Mouse (Mus musculus) intestine, embryonic 14.5 days (tissue): ENCODE results near the gene Ms4a6c. TPM values are rescaled to one million over a fixed set of nuclear protein-coding genes. Genes with fewer than 3 reads are reported as not detected.
"Not testable (repeated sequence)": the region's sequence is repeated elsewhere in the genome, so short reads cannot be mapped to it uniquely, and the experiment has no call there.

Experiments used
- ATAC-seq: fragments of 200-750 bp; cut with Nextera tagmentation; replicated peaks from 2 replicates; pipeline ENCODE4 v1.8.0; 2017; ENCODE audit warnings: low read depth, moderate number of reproducible peaks, moderate TSS enrichment, moderate library complexity; ENCODE audit not compliant: low FRiP score, low TSS enrichment
- DNase-seq: peaks from one replicate; pipeline ENCODE4 v3.0.0-alpha.2; 2018; ENCODE audit warnings: low spot score
- H3K27ac ChIP-seq: fragments of 300-500 bp; sonication (generic); 2 replicates; pipeline ENCODE4 v1.5.1; 2014; ENCODE audit warnings: low read depth, mild to moderate bottlenecking, control low read depth
- H3K27me3 ChIP-seq: fragments of 300-500 bp; sonication (generic); replicated peaks from 2 replicates; pipeline ENCODE4 v1.6.1; 2014; ENCODE audit warnings: low read length, control low read depth; ENCODE audit not compliant: control insufficient read depth, insufficient read depth
- H3K36me3 ChIP-seq: fragments of 300-500 bp; sonication (generic); 2 replicates; pipeline ENCODE4 v1.6.1; 2014; ENCODE audit warnings: low read length, control low read depth; ENCODE audit not compliant: control insufficient read depth, insufficient read depth
- H3K4me1 ChIP-seq: fragments of 300-500 bp; sonication (generic); replicated peaks from 2 replicates; pipeline ENCODE4 v1.6.1; 2014; ENCODE audit warnings: low read length, control low read depth, mixed read lengths; ENCODE audit not compliant: control insufficient read depth, insufficient read depth
- H3K4me2 ChIP-seq: fragments of 300-500 bp; sonication (generic); 2 replicates; pipeline ENCODE4 v1.6.1; 2014; ENCODE audit warnings: low read length
- H3K4me3 ChIP-seq: fragments of 300-500 bp; sonication (generic); 2 replicates; pipeline ENCODE4 v1.5.1; 2014; ENCODE audit warnings: low read depth, low read length, control low read depth, mixed read lengths
- H3K9ac ChIP-seq: fragments of 300-500 bp; sonication (generic); 2 replicates; pipeline ENCODE4 v1.6.1; 2014; ENCODE audit warnings: mild to moderate bottlenecking, low read length
- H3K9me3 ChIP-seq: fragments of 300-500 bp; sonication (generic); 2 replicates; pipeline ENCODE4 v1.6.1; 2016; ENCODE audit warnings: low read length, control low read depth; ENCODE audit not compliant: control insufficient read depth
- WGBS: fragments of 180-500 bp; shearing (Covaris S2); extraction: QIAGEN DNeasy Blood & Tissue Kit; methylation state at CpG from one replicate; pipeline ENCODE4 v1.1.7; 2014; 5-methylcytosine and 5-hydroxymethylcytosine counted together
- polyA plus RNA-seq: library from polyadenylated mRNA; unstranded; fragments of >200 nt; fragmentation: Nextera tagmentation; extraction: Ambion mirVana; gene quantifications from 2 replicates; pipeline ENCODE4 v1.2.1, GENCODE M21; 2014

Ms4a6c gene
- 9.1 and 10.7 TPM in 2 replicates for polyA plus RNA-seq

DNA sequence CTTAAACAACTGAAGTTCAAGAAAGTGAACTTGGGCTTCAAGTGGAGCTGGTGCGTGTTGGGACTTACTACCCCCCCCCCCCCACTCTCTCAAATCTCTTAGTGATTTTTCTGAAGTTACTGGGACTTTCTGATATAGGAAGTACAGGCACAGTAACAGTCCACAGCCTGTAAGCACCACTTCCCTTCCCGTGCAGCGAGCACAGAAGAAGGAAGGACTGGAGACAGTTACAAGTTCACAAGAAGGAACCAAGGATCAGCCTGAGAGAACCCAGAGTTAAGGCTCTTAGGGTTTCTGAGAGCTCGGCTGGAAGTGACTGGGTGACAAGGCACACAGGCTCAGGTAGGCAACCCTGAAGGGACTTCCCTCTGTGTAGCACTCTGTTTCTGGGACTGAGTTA lies at the start of gene Ms4a6c:
Gene Ms4a6c (plus strand): TSS at position 152 of the 400 bp plus-strand sequence.
- not testable (repeated sequence) for H3K36me3 ChIP-seq, H3K4me2 ChIP-seq, H3K27me3 ChIP-seq, H3K4me3 ChIP-seq, H3K9ac ChIP-seq, H3K9me3 ChIP-seq, DNase-seq, H3K27ac ChIP-seq, H3K4me1 ChIP-seq, ATAC-seq
- 84% methylated on average over 4 of the region's 4 CpGs for WGBS

DNA sequence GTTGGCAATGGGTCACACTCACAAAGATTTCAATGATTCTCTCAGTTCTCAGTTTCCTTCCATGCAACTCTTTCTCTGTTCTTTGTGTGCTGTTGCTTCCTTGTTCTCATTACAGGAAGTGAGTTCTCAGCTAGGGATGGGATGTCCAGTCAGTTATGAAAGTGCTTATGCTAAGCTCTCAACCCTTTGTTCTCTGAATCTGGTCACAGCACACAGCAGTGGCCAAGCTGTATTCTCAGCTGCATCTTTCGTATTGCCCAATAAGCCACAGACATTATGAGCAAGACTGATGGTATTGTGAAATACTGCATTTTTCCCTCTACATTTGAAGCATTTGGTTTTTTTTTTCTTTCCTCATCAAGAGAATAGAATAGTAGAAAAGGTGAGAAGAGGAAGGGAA lies 38.0 kb upstream of the Ms4a6c start:
- not testable (repeated sequence) for DNase-seq, H3K36me3 ChIP-seq, H3K4me3 ChIP-seq, H3K27me3 ChIP-seq, H3K4me1 ChIP-seq, H3K9me3 ChIP-seq, ATAC-seq, H3K9ac ChIP-seq, H3K4me2 ChIP-seq, H3K27ac ChIP-seq
- 82% methylated on average over 1 of the region's 1 CpGs for WGBS

DNA sequence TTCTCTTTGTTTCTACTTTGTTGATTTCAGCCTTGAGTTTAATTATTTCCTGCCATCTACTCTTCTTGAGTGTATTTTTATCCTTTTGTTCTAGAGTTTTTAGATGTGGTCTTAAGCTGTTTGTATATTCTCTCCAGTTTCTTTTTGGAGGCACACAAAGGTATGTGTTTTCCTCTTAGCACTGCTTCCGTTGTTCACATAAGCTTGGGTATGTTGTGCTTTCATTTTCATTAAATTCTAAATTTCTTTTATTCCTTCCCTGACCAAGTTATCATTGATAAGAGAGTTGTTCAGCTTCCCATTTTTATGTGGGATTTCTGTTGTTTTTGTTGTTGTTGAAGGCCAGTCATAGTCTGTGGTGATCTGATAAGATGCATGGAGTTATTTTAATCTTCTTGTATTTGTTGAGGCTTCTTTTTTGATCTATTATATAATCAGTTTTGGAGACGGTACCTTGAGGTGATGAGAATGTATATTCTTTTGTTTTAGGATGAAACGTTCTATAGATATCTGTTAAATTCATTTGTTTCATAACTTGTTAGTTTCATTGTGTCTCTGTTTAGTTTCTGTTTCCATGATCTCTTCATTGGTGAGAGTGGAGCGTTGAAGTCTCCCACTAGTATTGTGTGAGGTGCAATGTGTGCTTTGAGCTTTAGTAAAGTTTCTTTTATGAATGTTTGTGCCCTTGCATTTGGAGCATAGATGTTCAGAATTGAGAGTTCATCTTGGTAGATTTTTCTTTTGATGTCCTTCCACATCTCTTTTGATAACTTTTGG lies 33.9 kb upstream of the Ms4a6c start:
- no peak overlapping the region for H3K9ac ChIP-seq
- no peaks in the 10 kb centered on the region for H3K4me1 ChIP-seq
- DNase-seq: no peak
- ATAC-seq: no peak
- no peak overlapping the region for H3K4me2 ChIP-seq
- no peaks in the 10 kb centered on the region for H3K36me3 ChIP-seq
- H3K9me3 ChIP-seq: no peaks in the 10 kb centered on the region
- no peaks in the 10 kb centered on the region for H3K27me3 ChIP-seq
- 84% methylated on average over 4 of the region's 4 CpGs for WGBS
- H3K27ac ChIP-seq: no peak overlapping the region
- no peak overlapping the region for H3K4me3 ChIP-seq

DNA sequence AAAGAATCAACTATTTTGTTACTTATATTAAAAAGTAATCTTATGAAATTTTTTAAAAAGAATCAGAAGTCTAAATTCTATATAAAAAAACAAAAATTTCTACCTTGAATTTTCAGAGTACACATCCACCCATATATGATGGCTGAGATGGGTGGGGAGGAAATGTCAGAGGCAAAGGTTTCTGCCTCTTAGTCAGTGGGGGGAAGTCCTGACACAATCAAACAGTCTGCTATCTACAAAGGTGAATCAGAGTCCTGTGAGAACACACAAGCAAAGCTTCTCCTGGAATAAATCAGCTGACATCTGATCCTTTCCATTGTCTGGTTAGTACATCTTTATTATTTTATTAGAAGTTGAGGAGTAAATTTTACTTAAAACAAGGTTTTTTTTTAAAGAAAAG lies 25.8 kb upstream of the Ms4a6c start, which contains the start of gene Ms4a4b:
Gene Ms4a4b (plus strand): TSS at position 216 of the 400 bp plus-strand sequence.
- no peaks in the 10 kb centered on the region for H3K9me3 ChIP-seq
- H3K4me1 ChIP-seq: no peaks in the 10 kb centered on the region
- no peak for ATAC-seq
- no peak within 1 kb of the TSS for H3K27ac ChIP-seq
- H3K4me2 ChIP-seq: no peak within 1 kb of the TSS
- no peaks in the 10 kb centered on the region for H3K27me3 ChIP-seq
- no peak for DNase-seq
- no peak within 1 kb of the TSS for H3K4me3 ChIP-seq
- H3K36me3 ChIP-seq: no peaks in the 10 kb centered on the region
- no peak within 1 kb of the TSS for H3K9ac ChIP-seq

DNA sequence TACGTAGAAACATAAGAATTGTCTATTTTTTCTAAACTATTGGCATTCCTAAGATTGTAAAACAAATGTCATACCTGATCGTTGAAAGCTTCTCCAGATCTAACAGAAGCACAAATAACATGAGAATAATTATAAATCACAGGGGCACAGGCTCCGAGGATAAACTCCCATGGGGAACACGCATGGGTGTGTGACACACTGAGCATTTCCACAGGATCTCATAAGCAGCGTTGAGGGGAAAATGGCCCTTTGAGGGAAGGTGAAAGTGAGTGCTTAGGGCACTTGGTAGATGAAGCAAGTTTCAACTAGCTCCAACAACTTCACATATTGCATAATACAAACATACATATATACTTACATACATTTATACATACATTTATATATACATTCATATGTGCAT lies 25.2 kb upstream of the Ms4a6c start:
- no peak overlapping the region for H3K4me2 ChIP-seq
- 77% methylated on average over 5 of the region's 5 CpGs for WGBS
- H3K27ac ChIP-seq: no peak overlapping the region
- H3K4me1 ChIP-seq: no peaks in the 10 kb centered on the region
- H3K4me3 ChIP-seq: no peak overlapping the region
- no peak for DNase-seq
- no peaks in the 10 kb centered on the region for H3K27me3 ChIP-seq
- H3K9ac ChIP-seq: no peak overlapping the region
- no peaks in the 10 kb centered on the region for H3K36me3 ChIP-seq
- no peak for ATAC-seq
- no peaks in the 10 kb centered on the region for H3K9me3 ChIP-seq

DNA sequence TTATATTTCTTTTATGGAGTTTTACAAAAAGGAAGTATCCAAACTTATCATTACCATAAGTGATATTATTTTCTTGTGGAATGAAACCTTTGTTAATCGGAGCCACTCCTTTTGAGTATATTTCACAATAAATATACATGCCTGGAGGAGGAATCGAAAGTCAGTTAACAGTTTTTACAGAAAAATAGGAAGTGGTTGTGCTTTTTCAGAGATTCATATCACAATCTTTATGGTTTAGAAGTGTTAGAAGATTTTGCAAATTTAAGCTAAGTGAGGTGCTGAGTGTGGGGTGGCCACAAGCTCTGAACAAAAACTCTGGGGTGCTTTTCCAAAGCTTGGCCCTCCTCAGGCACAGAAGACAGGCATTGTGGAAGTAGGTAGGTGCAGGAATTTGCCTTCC lies 21.9 kb upstream of the Ms4a6c start:
- 92% methylated on average over 2 of the region's 2 CpGs for WGBS
- H3K9me3 ChIP-seq: no peaks in the 10 kb centered on the region
- no peak overlapping the region for H3K27ac ChIP-seq
- no peaks in the 10 kb centered on the region for H3K4me1 ChIP-seq
- H3K36me3 ChIP-seq: no peaks in the 10 kb centered on the region
- no peak overlapping the region for H3K4me3 ChIP-seq
- DNase-seq (no peak), ATAC-seq (no peak)
- H3K9ac ChIP-seq: no peak overlapping the region
- no peaks in the 10 kb centered on the region for H3K27me3 ChIP-seq
- H3K4me2 ChIP-seq: no peak overlapping the region

DNA sequence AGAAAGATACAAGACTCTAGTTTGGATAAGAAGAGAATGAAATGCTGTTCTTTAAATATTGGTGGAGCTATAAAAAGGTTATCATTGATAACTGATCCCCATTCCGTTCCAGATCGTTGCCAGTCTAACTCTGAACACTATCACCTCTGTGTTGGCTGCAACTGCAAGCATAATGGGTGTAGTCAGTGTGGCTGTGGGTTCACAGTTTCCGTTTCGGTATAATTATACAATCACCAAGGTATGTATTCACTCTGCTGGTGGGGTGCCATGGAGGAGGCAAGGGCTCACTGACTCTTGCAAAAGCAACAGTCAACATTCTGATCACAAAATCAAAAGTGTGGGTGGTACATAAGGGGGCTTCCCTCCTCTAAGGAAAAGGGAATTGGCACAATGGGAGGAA lies 10.1 kb upstream of the Ms4a6c start:
- H3K4me1 ChIP-seq, H3K27me3 ChIP-seq, H3K36me3 ChIP-seq, H3K27ac ChIP-seq, H3K9me3 ChIP-seq, ATAC-seq, H3K9ac ChIP-seq, H3K4me2 ChIP-seq, H3K4me3 ChIP-seq, DNase-seq: not testable (repeated sequence)
- WGBS: 63% methylated on average over 2 of the region's 4 CpGs

DNA sequence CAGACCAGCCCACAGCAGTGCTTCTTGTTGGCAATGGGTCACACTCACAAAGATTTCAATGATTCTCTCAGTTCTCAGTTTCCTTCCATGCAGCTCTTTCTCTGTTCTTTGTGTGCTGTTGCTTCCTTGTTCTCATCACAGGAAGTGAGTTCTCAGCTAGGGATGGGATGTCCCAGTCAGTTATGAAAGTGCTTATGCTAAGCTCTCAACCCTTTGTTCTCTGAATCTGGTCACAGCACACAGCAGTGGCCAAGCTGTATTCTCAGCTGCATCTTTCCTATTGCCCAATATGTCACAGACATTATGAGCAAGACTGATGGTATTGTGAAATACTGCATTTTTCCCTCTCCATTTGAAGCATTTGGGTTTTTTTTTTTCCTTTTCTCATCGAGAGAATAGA lies 4.4 kb upstream of the Ms4a6c start:
- not testable (repeated sequence) for H3K27ac ChIP-seq, ATAC-seq, H3K9me3 ChIP-seq, H3K9ac ChIP-seq, H3K4me3 ChIP-seq, H3K36me3 ChIP-seq, DNase-seq, H3K4me2 ChIP-seq, H3K27me3 ChIP-seq, H3K4me1 ChIP-seq
- 71% methylated on average over 1 of the region's 1 CpGs for WGBS

DNA sequence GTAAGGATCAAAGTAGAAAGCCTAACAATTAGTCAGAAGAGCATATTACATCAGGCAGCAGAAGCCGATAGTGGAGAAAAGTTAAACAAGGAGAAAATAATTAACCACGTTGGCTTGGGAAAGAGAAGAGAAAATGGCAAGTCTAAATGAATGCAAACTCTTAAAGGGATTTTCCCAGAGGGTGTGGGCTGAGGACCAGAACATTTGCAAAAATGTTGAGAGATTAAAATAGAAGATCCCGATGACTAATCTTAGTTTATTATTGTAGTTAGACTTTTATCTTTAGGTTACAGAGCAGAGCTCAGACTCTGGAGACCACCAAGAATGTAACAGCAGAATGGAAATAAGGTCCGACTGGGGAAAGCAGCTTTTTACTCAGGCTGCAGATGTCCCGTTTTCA lies 2.7 kb upstream of the Ms4a6c start:
- 54% methylated on average over 5 of the region's 5 CpGs for WGBS
- Histone ChIP-seq H3K36me3 (no peaks in the 10 kb centered on the region), H3K9me3 (no peaks in the 10 kb centered on the region), H3K4me1 (no peaks in the 10 kb centered on the region), H3K4me2 (no peak overlapping the region), H3K4me3 (no peak overlapping the region), H3K27ac (no peak overlapping the region), H3K9ac (no peak overlapping the region), H3K27me3 (no peaks in the 10 kb centered on the region)
- ATAC-seq (no peak), DNase-seq (no peak)
